Mouse (Mus musculus): ENCODE measurements at regions not wholly inside any gene's neighbourhood (a gene's known extent, or its start where the extent isn't known, plus 50 kb on each side); places are given as distances from the start of the nearest gene placed in this dataset.
A peak's percentile ranks its signal among the peaks of the same experiment; 100 is the strongest.

GRCm38 (mm10) chr7:72478936-72479335 lies 172.5 kb upstream of the Mctp2 start:
- WGBS: 76% methylated on average over 1 of the region's 1 CpGs
- no peak for TF ChIP-seq CTCF (IDR thresholded peaks at IDR 0.05; ENCODE audit: low read depth)
- H3K27me3 ChIP-seq (replicated peaks; ENCODE audit: control insufficient read depth, insufficient read depth, low read length): no peaks in the 10 kb centered on the region
- no peak overlapping the region for H3K4me2 ChIP-seq (replicated peaks; ENCODE audit: low read depth)
- no peak overlapping the region for H3K9ac ChIP-seq (ENCODE audit: low read depth, low read length)
- no peaks in the 10 kb centered on the region for H3K36me3 ChIP-seq (ENCODE audit: control insufficient read depth, insufficient read depth)
- H3K4me3 ChIP-seq (ENCODE audit: low read depth, low read length): no peak overlapping the region
- 0 out of 2 replicates have a peak, but pooled peaks cover under 1% of the 10 kb centered on the region for H3K9me3 ChIP-seq (ENCODE audit: control insufficient read depth)
- H3K27ac ChIP-seq (ENCODE audit: low read depth, low read length): no peak overlapping the region
- no peak for ATAC-seq
- no peaks in the 10 kb centered on the region for H3K4me1 ChIP-seq (replicated peaks; ENCODE audit: control insufficient read depth, insufficient read depth, low read length)

GRCm38 (mm10) chr7:72481275-72481674 lies 174.9 kb upstream of the Mctp2 start:
- no peaks in the 10 kb centered on the region for H3K4me1 ChIP-seq (replicated peaks; ENCODE audit: control insufficient read depth, insufficient read depth, low read length)
- no peaks in the 10 kb centered on the region for H3K9me3 ChIP-seq (ENCODE audit: control insufficient read depth)
- no peak for ATAC-seq
- no peak overlapping the region for H3K27ac ChIP-seq (ENCODE audit: low read depth, low read length)
- 84% methylated on average over 2 of the region's 2 CpGs for WGBS
- no peaks in the 10 kb centered on the region for H3K27me3 ChIP-seq (replicated peaks; ENCODE audit: control insufficient read depth, insufficient read depth, low read length)
- no peak overlapping the region for H3K9ac ChIP-seq (ENCODE audit: low read depth, low read length)
- no peak for TF ChIP-seq CTCF (IDR thresholded peaks at IDR 0.05; ENCODE audit: low read depth)
- no peaks in the 10 kb centered on the region for H3K36me3 ChIP-seq (ENCODE audit: control insufficient read depth, insufficient read depth)
- no peak overlapping the region for H3K4me3 ChIP-seq (ENCODE audit: low read depth, low read length)
- H3K4me2 ChIP-seq (replicated peaks; ENCODE audit: low read depth): no peak overlapping the region

- H3K36me3 ChIP-seq (ENCODE audit: control insufficient read depth, insufficient read depth): no peaks in the 10 kb centered on the region
- H3K4me3 ChIP-seq (ENCODE audit: low read depth, low read length): no peak overlapping the region
- H3K9ac ChIP-seq (ENCODE audit: low read depth, low read length): no peak overlapping the region
- H3K4me1 ChIP-seq (replicated peaks; ENCODE audit: control insufficient read depth, insufficient read depth, low read length): no peaks in the 10 kb centered on the region
- no peak for TF ChIP-seq CTCF (IDR thresholded peaks at IDR 0.05; ENCODE audit: low read depth)
- H3K9me3 ChIP-seq (ENCODE audit: control insufficient read depth): no peaks in the 10 kb centered on the region
- no peak for ATAC-seq
- H3K27me3 ChIP-seq (replicated peaks; ENCODE audit: control insufficient read depth, insufficient read depth, low read length): no peaks in the 10 kb centered on the region
- no peak overlapping the region for H3K4me2 ChIP-seq (replicated peaks; ENCODE audit: low read depth)
- H3K27ac ChIP-seq (ENCODE audit: low read depth, low read length): no peak overlapping the region
Measured at GRCm38 (mm10) chr7:72490161-72490560, 183.8 kb upstream of the Mctp2 start.

- Histone ChIP-seq H3K27me3 (replicated peaks; ENCODE audit: control insufficient read depth, insufficient read depth, low read length) (no peaks in the 10 kb centered on the region), H3K36me3 (ENCODE audit: control insufficient read depth, insufficient read depth) (no peaks in the 10 kb centered on the region), H3K4me1 (replicated peaks; ENCODE audit: control insufficient read depth, insufficient read depth, low read length) (no peaks in the 10 kb centered on the region), H3K4me2 (replicated peaks; ENCODE audit: low read depth) (no peak overlapping the region), H3K9ac (ENCODE audit: low read depth, low read length) (no peak overlapping the region), H3K4me3 (ENCODE audit: low read depth, low read length) (no peak overlapping the region), H3K27ac (ENCODE audit: low read depth, low read length) (no peak overlapping the region), H3K9me3 (ENCODE audit: control insufficient read depth) (no peaks in the 10 kb centered on the region)
- TF ChIP-seq CTCF (IDR thresholded peaks at IDR 0.05; ENCODE audit: low read depth): no peak
- ATAC-seq: peak; percentile 33; the same call in 1 of the 2 replicates
Measured at GRCm38 (mm10) chr7:72493292-72493691, 186.9 kb upstream of the Mctp2 start.

GRCm38 (mm10) chr7:72496933-72497631 lies 190.7 kb upstream of the Mctp2 start:
- no peak overlapping the region for H3K4me2 ChIP-seq (replicated peaks; ENCODE audit: low read depth)
- H3K27me3 ChIP-seq (replicated peaks; ENCODE audit: control insufficient read depth, insufficient read depth, low read length): no peaks in the 10 kb centered on the region
- H3K4me1 ChIP-seq (replicated peaks; ENCODE audit: control insufficient read depth, insufficient read depth, low read length): no peaks in the 10 kb centered on the region
- no peak for TF ChIP-seq CTCF (IDR thresholded peaks at IDR 0.05; ENCODE audit: low read depth)
- no peak overlapping the region for H3K9ac ChIP-seq (ENCODE audit: low read depth, low read length)
- WGBS: 21% methylated on average over 7 of the region's 7 CpGs
- peak; percentile 91 for ATAC-seq
- no peaks in the 10 kb centered on the region for H3K9me3 ChIP-seq (ENCODE audit: control insufficient read depth)
- H3K36me3 ChIP-seq (ENCODE audit: control insufficient read depth, insufficient read depth): no peaks in the 10 kb centered on the region
- H3K4me3 ChIP-seq (ENCODE audit: low read depth, low read length): no peak overlapping the region
- H3K27ac ChIP-seq (ENCODE audit: low read depth, low read length): peak overlapping the region; percentile 50

- no peak overlapping the region for H3K9ac ChIP-seq (ENCODE audit: low read depth, low read length)
- no peak for ATAC-seq
- no peak overlapping the region for H3K4me2 ChIP-seq (replicated peaks; ENCODE audit: low read depth)
- no peaks in the 10 kb centered on the region for H3K4me1 ChIP-seq (replicated peaks; ENCODE audit: control insufficient read depth, insufficient read depth, low read length)
- WGBS: 47% methylated on average over 4 of the region's 4 CpGs
- no peaks in the 10 kb centered on the region for H3K9me3 ChIP-seq (ENCODE audit: control insufficient read depth)
- no peak for TF ChIP-seq CTCF (IDR thresholded peaks at IDR 0.05; ENCODE audit: low read depth)
- no peak overlapping the region for H3K4me3 ChIP-seq (ENCODE audit: low read depth, low read length)
- no peak overlapping the region for H3K27ac ChIP-seq (ENCODE audit: low read depth, low read length)
- H3K27me3 ChIP-seq (replicated peaks; ENCODE audit: control insufficient read depth, insufficient read depth, low read length): no peaks in the 10 kb centered on the region
- H3K36me3 ChIP-seq (ENCODE audit: control insufficient read depth, insufficient read depth): no peaks in the 10 kb centered on the region
Measured at GRCm38 (mm10) chr7:72498562-72499230, 192.3 kb upstream of the Mctp2 start.
